Comparison of ENCODE assay signal across 9 mouse cellular contexts in the genomic region with DNA sequence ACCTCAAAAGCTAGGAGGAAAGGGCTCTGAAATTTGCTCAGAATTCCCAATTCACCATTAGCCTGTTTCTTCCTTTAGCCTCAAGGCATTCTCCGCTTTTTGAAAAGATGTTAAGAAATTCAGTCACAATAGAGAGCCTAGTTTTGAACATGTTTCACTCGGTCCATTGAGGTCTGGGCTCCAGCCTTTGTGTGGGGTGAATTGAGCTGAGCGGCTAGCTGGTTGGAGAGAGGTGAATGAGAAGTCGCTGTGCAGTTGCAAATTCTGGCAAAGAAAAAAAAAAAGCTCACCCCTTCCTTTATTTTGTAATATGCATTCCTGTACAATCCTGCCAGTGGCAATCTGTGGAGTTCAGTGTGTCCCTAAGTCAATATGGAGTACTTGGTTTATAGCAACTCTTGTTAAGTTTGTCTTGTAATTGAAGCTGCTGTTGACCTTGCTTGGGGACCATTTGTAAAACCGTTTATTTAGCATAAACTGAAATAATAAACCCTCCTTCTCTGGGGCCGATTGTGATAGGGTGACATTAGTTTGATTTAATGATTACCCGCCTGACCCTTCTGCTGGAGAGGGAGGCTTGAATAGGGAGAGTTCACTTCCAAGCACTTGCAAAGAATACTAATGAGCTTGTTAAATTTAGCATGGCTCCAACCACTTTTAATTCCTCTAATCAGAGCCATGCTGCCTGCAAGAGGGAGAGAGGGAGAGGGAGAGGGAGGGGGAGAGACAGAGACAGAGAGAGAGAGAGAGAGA.
DNase-seq lines count a peak whose midpoint lies in the region; ATAC-seq and TF ChIP-seq lines count a peak whose summit lies in the region.
"Had no signal": no experiment of that assay in that cellular context is flagged by ENCODE, and none has a peak within 500 bp of the region (broad histone marks: within the 10 kb centered on the region; RNA-seq: fewer than 3 reads in every experiment).

No protein-coding gene starts in this region.

- DNase-seq in right cerebral cortex, adult 18-20 months = peak; percentile 24
- no peak for DNase-seq in right cerebral cortex, postnatal 25 days
- DNase-seq in forebrain, embryonic 14.5 days (ENCODE audit: low spot score) = peak; percentile 93
- peak; percentile 71 for DNase-seq in retina, embryonic 14.5 days (ENCODE audit: low spot score)
- DNase-seq in urinary bladder, postnatal 25 days (ENCODE audit: low spot score) = no peak
- DNase-seq in heart, adult 2 months = no peak
- DNase-seq: thymus, postnatal 36 days had no signal

- no peak for TF ChIP-seq POLR2A in heart, adult 2 months (IDR thresholded peaks at IDR 0.05; ENCODE audit: insufficient read depth, low read depth, low read length)

- intact Hi-C loops in heart, adult 2 months (cut with DNase I) = no loop called here

- no peaks in the 10 kb centered on the region for H3K27me3 ChIP-seq in forebrain, embryonic 14.5 days (replicated peaks; ENCODE audit: control insufficient read depth, insufficient read depth, low read length)
- no peaks in the 10 kb centered on the region for H3K27me3 ChIP-seq in limb, embryonic 13.5 days
- no peaks in the 10 kb centered on the region for H3K27me3 ChIP-seq in heart, embryonic 11.5 days (ENCODE audit: control insufficient read depth, insufficient read depth, low read length)
- H3K27me3 ChIP-seq in heart, adult 2 months (ENCODE audit: control insufficient read depth, insufficient read depth, low read length) = no peaks in the 10 kb centered on the region

- 3% methylated on average over 7 of the region's 7 CpGs for WGBS in forebrain, embryonic 14.5 days
- WGBS in limb, embryonic 13.5 days = 20% methylated on average over 7 of the region's 7 CpGs
- WGBS in heart, embryonic 11.5 days (ENCODE audit: insufficient replicate concordance) = 63% methylated on average over 7 of the region's 7 CpGs
- WGBS in heart, adult 2 months = 82% methylated on average over 7 of the region's 7 CpGs

- H3K27ac ChIP-seq in forebrain, embryonic 14.5 days (ENCODE audit: low read depth, low read length) = peak overlapping the region; percentile 49; the same call in 1 of the 2 replicates
- H3K27ac ChIP-seq in limb, embryonic 13.5 days = peak overlapping the region; percentile 65; the same call in 1 of the 2 replicates
- no peak overlapping the region for H3K27ac ChIP-seq in heart, embryonic 11.5 days (ENCODE audit: low read depth, low read length)
- H3K27ac ChIP-seq in heart, adult 2 months = no peak overlapping the region

- TF ChIP-seq EP300 in heart, adult 2 months (IDR thresholded peaks at IDR 0.05; ENCODE audit: insufficient read depth, low read depth, low read length) = no peak

- no peaks in the 10 kb centered on the region for H3K79me2 ChIP-seq in heart, adult 2 months (replicated peaks; ENCODE audit: control insufficient read depth, insufficient read depth, low read length)

- no peaks in the 10 kb centered on the region for H3K36me3 ChIP-seq in forebrain, embryonic 14.5 days (ENCODE audit: control insufficient read depth, insufficient read depth, low read length)
- peaks cover 6% of the 10 kb centered on the region; the same call in 1 of the 2 replicates for H3K36me3 ChIP-seq in limb, embryonic 13.5 days
- no peaks in the 10 kb centered on the region for H3K36me3 ChIP-seq in heart, embryonic 11.5 days (ENCODE audit: control insufficient read depth, insufficient read depth, low read length)
- H3K36me3 ChIP-seq in heart, adult 2 months (ENCODE audit: control insufficient read depth, insufficient read depth, low read length) = no peaks in the 10 kb centered on the region

- H3K9me3 ChIP-seq in forebrain, embryonic 14.5 days (replicated peaks; ENCODE audit: control insufficient read depth, low read length) = no peaks in the 10 kb centered on the region
- no peaks in the 10 kb centered on the region for H3K9me3 ChIP-seq in limb, embryonic 13.5 days
- H3K9me3 ChIP-seq in heart, embryonic 11.5 days (replicated peaks; ENCODE audit: control insufficient read depth, low read length) = no peaks in the 10 kb centered on the region

- H3K4me2 ChIP-seq in forebrain, embryonic 14.5 days (ENCODE audit: low read length) = peak overlapping the region; percentile 33; the same call in 1 of the 2 replicates
- H3K4me2 ChIP-seq in limb, embryonic 13.5 days (replicated peaks) = peak overlapping the region; percentile 31; the same call in 1 of the 2 replicates
- H3K4me2 ChIP-seq in heart, embryonic 11.5 days = no peak overlapping the region

- no peak overlapping the region for H3K9ac ChIP-seq in forebrain, embryonic 14.5 days (ENCODE audit: low read length)
- no peak overlapping the region for H3K9ac ChIP-seq in limb, embryonic 13.5 days
- H3K9ac ChIP-seq in heart, embryonic 11.5 days (ENCODE audit: low read depth, low read length) = no peak overlapping the region
- no peak overlapping the region for H3K9ac ChIP-seq in heart, adult 2 months (ENCODE audit: low read depth, low read length)

- H3K4me1 ChIP-seq in forebrain, embryonic 14.5 days (ENCODE audit: control insufficient read depth, insufficient read depth, low read length) = peaks cover 69% of the 10 kb centered on the region
- peaks cover 88% of the 10 kb centered on the region for H3K4me1 ChIP-seq in limb, embryonic 13.5 days
- H3K4me1 ChIP-seq in heart, embryonic 11.5 days (ENCODE audit: control insufficient read depth, insufficient read depth, low read length) = no peaks in the 10 kb centered on the region
- H3K4me1 ChIP-seq in heart, adult 2 months (ENCODE audit: control insufficient read depth, insufficient read depth, low read length) = peaks cover 1% of the 10 kb centered on the region

- peak; percentile 82 for ATAC-seq in forebrain, embryonic 14.5 days
- ATAC-seq in limb, embryonic 13.5 days (ENCODE audit: low FRiP score, low read depth) = peak; percentile 38; the same call in 1 of the 2 replicates
- no peak for ATAC-seq in heart, embryonic 11.5 days (replicated peaks; ENCODE audit: insufficient number of reproducible peaks, low FRiP score, low TSS enrichment)

- TF ChIP-seq CTCF in heart, adult 2 months (IDR thresholded peaks at IDR 0.05) = no peak

- no peak overlapping the region for H3K4me3 ChIP-seq in forebrain, embryonic 14.5 days (ENCODE audit: low read depth, low read length)
- H3K4me3 ChIP-seq in limb, embryonic 13.5 days = no peak overlapping the region
- no peak overlapping the region for H3K4me3 ChIP-seq in heart, embryonic 11.5 days (ENCODE audit: low read depth, low read length)
- H3K4me3 ChIP-seq in heart, adult 2 months = no peak overlapping the region

Comparison
In these comparisons a context has a peak if more than half of its experiments do, and no peak if none do; other contexts are left out.
1. DNase-seq: peak in right cerebral cortex, adult 18-20 months (single experiment), forebrain, embryonic 14.5 days (single experiment) and retina, embryonic 14.5 days (single experiment); none in right cerebral cortex, postnatal 25 days (single experiment), urinary bladder, postnatal 25 days (single experiment) and heart, adult 2 months (0 of 2).
2. H3K27ac ChIP-seq: peak in forebrain, embryonic 14.5 days (single experiment) and limb, embryonic 13.5 days (single experiment); none in heart, embryonic 11.5 days (single experiment) and heart, adult 2 months (single experiment).